Mouse (Mus musculus): Measurements from ENCODE around the gene 2210011C24Rik.

- TF ChIP-seq CTCF (conservative IDR thresholded peaks at IDR 0.05; ENCODE audit: low read length), result no peak
- no peak for TF ChIP-seq POU5F1 (IDR thresholded peaks at IDR 0.05; ENCODE audit: borderline replicate concordance, low read length)
- TF ChIP-seq NANOG (IDR thresholded peaks at IDR 0.05; ENCODE audit: borderline replicate concordance, low read length), result no peak
Observed at GRCm38 (mm10) chr8:83964015-83964765, 47.8 kb downstream of the 2210011C24Rik start.
